Mouse (Mus musculus) spleen, embryonic (tissue): Measurements from ENCODE around the gene Panx1.

Experiments
- CTCF ChIA-PET: fragments of 350-600 bp; sonication (Branson Sonifier 250); formaldehyde crosslinking; loops from one replicate; lab custom pipeline; 2022; lab: Charles Lee

Panx1 gene

DNA sequence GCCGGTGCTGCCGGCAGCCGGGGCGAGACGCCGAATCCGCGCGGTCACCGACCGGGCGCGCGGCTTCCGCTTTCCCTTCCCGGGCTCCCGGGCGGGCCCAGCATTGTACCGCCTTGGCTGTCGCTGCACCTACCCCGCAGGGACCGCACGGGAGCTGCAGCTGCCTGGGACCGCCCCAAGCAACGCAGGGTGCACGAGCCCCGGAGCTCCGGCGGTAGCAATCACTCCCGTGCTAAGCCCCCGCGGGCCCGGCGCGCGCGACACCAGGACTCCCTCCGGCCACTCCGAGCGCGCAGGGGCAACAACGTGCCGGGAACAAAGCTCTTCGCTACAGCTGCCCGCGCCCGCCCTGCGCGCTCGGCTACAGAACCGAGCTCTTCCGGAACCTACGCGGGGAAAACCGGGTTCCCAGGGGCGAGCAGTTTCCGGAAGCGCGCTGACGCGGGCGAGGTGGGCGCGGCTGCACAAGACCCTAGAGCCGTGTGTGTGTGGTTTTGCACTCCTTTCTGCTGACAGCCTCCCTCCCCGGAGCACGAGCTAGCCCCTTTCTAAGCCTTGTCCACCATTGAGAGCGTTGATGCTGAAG is at the start of gene Panx1:
Gene Panx1, minus strand, starts transcription at position 395 of the 586 bp plus-strand sequence.
- CTCF ChIA-PET, result no interaction called here

DNA sequence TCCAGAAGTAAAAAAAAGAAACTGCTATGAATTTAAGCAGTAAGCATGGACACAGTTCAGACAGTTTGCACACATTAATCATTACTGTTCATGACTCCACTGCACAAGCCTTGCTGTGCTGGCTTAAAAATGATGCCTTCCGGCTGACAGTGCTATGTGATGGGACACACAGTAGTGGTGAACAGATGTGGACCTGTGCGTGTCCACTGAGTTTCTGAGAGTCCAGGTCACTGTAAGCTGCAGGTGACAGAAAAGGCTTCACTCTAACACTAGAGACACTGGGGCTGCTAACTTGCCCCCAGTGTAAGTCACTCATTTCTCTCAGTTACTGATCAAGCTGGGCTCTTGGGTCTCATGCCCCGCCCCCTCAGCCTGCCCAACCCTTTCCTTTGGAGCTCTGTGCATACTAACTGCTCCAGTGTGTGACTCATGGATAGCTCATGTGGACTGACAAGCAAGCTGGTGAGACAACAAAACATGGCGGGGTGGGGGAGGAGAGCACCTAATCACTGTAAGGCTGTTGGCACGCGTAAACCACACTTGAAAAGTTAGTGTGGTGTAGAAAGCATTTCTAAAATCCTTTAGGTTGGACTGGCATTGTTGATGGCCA is 23.5 kb upstream of the Panx1 start:
- CTCF ChIA-PET, result no interaction called here

DNA sequence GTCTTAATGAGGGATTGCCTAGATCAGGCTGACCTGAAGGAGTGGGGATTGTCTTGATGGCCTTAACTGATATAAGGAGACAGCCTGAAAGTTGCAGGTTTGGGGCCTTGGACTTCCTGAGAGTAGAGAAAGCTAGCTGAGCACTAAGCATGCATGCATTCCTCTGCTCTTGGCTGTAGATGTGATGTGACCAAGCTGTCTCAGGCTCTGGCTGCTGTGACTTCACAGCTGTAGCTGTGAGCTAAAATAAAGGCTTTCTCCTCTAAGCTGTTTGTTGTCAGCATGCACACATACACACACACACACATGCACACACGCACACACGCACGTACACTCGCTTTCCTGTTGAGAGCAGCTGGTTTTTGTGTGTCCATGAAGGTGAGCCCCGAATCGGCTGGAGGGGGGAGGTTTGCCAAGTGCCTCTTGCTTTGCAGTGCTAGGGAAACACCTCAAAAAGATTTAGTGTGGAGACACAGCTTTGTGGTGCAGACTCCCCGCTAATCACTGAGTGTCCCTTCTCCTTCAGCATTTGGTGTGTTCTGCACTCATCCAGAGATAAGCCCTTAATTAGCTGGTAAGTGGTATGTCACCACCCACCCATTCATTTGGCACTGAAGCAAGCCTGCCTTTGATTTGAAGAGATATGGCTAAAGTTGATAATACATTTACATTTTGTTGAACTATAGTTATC is 22.9 kb upstream of the Panx1 start:
- CTCF ChIA-PET, result no interaction called here

DNA sequence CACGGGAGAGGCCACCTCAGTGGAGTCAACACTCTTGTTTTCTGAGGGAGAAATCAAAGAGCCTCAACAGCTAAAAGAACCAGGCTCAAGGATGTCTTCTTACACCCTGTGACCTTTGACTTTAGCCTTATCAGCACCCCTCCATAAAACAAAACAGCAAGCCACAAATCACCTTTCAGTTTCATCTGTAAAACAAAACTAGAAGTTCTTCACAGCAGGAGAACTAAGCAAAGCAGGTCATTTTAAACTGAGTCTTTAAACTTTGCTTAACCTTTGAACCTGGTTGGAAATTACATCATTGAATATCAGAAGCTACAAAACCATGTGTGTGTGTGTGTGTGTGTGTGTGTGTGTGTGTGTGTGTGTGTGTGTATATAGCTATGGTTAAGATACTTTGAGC is 18.9 kb upstream of the Panx1 start:
- CTCF ChIA-PET, result no interaction called here

DNA sequence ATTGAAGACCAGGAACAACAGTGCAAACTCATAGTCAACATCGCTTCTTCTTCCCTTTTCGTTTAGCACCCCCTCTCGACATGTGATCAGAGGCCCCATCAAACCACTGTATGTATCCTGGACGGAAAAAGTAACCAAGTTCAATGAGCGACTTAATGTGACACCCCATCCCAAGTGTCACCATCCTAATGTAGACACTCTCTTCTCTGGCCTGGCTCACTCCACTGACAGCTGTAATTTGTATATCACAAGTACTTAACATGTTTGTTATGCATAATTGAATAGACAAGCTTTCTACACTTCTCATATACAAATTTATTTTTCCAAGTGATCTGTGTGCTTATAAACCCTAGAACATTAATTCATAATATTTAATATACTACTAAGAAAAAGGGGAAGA is 15.6 kb upstream of the Panx1 start:
- CTCF ChIA-PET, result interaction anchor here (0.6 kb wide), 1 partner anchor 246 kb away, joined by 3 read pairs; no protein-coding TSS in a partner anchor

DNA sequence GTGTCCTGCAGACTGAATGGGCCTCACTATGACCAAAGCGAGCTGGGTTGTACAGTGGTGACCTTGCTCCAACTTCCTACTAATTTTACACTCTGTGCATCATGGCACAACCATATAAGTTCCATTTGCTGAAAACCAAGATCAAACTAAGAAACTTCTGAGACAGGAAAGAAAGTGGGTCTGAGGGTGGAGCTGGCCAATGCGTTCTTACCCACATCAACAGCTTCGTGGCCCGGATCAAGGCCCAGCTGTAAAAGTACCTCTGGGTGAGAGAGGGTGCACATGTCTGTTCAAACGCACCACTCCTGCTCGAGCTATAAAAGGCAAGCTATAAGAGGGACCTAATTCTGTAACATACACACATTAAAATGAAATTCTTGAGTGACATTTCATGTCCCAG is 14.7 kb upstream of the Panx1 start:
- CTCF ChIA-PET, result no interaction called here

DNA sequence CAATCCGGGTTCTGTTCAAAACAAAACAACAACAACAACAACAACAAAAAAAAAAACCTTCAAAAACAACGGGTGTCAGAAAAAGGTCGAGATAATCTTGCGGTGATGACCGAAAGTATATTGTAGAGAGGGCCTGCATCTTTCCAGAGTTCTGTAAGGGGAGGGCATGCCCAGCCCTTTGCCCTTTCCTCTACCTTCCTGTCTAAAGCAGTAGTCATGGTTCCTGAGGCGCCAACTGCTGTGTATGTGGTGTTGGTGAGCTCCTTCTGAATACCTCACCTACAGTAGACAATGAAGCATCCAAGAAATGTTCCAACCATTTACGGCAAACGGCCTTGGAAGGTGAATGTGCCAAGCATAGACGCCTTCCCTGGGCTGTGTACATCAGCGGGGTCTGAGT is 462 bp upstream of the Panx1 start:
- CTCF ChIA-PET, result no interaction called here

GRCm38 (mm10) chr9:15044391-15045083 is 741 bp downstream of the Panx1 start:
- CTCF ChIA-PET, result interaction anchor here (1.0 to 1.1 kb wide), 2 partner anchors 10 to 22 kb away, joined by 3 to 4 read pairs; no protein-coding TSS in a partner anchor

DNA sequence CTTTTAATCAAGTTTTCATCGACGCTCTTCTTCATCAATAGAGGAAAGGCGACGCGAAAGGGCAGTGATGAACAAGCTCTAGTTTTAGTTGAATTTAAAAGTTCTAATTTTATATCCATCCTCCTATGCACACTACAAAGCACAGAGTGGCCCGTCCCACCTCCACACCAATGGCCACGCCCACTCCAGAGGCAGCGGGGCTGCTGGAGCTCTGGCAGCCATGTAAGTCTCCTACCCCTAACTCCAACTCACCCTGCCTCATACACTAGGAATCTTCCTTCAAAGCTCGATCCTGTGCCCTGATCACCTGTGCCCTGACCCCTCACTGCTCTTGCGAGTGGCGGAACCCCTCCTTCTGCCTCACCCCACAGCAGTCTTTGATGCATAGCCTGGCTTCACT is 3.7 kb downstream of the Panx1 start:
- CTCF ChIA-PET, result no interaction called here

DNA sequence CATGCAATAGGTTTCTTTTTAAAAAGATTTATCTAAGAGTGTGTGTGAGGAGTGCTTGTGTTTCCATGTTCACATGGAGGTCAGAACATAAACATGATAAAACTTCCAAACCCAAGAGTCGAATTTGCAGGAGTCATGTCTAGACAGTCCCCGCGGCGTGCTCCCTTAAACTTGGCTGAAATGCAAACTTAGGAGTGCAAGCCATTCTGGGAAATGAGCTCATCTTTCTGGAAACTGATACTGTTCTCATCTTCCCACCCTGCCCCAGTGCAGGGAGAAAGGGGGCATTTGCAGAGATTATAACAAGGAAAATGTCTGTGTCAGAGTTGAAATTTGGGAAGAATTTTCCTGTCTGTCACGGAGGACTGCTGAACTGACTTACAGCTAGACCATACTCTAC is 5.4 kb downstream of the Panx1 start:
- CTCF ChIA-PET, result interaction anchor here (0.7 kb wide), 1 partner anchor 334 kb away, joined by 3 read pairs; no protein-coding TSS in a partner anchor

- CTCF ChIA-PET, result interaction anchor here (0.6 kb wide), 1 partner anchor 26 kb away, joined by 5 read pairs; no protein-coding TSS in a partner anchor
These were observed 7.6 kb downstream of the Panx1 start for GRCm38 (mm10) chr9:15037704-15038103.

- CTCF ChIA-PET, result interaction anchor here (0.6 kb wide), 1 partner anchor 26 kb away, joined by 5 read pairs; no protein-coding TSS in a partner anchor
These were observed 8.0 kb downstream of the Panx1 start for GRCm38 (mm10) chr9:15037237-15037636.

GRCm38 (mm10) chr9:15036807-15037206 is 8.5 kb downstream of the Panx1 start:
- CTCF ChIA-PET, result interaction anchor here (0.6 kb wide), 1 partner anchor 74 kb away, joined by 6 read pairs; no protein-coding TSS in a partner anchor

GRCm38 (mm10) chr9:15036405-15036804 is 8.9 kb downstream of the Panx1 start:
- CTCF ChIA-PET, result interaction anchor here (0.6 kb wide), 1 partner anchor 75 kb away, joined by 6 read pairs; no protein-coding TSS in a partner anchor

DNA sequence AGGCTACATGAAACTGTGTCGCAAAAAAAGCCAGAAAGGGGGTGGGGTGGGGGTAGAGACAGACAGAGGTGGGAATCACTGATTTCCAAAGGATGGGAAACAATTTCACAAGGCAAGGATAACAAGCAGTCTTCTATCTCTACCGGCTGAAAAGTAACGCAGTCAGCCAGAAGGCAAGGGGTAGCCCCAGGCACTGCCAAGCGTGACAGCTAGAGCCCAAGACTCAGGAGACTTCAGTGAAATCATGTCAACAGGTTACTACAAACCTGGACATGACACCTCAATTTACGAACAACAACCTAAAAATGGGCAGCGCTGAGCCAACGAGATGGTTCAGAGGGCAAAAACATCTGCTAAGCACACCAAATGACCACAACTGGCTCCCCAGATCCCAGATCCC is 9.3 kb downstream of the Panx1 start:
- CTCF ChIA-PET, result no interaction called here

DNA sequence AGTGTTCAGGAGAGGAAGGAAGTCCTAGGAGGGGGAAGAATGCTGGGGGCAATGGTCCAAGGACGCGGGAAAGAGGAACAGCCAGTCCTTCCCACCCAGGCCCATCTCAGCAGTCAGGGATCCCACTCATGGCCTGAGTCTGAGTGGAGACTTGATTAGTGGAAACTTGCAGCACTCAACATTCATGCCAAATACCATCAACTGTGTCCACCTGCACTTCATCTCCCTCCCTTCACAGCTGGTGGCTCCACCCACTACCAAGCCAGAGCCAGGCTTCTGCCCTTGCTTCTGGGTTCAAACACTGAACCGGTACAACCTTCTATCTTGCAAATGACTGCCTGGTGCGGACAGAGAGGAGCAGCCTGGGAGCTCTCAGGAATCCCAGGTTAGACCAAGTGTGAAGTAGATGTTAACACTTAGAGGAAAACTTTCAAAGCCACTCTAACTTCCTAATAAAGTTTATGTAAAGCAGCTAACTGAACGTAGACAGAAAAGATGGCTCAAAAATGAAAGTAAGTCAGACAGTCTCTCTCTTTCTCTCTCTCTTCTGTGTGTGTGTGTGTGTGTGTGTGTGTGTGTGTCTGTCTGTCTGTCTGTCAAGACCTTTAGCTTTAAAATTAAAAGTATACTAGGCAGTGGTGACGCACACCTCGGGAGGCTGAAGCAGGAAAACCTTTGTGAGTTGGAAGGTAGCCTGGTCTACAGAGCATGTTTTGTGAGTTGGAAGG is 10.6 kb downstream of the Panx1 start:
- CTCF ChIA-PET, result interaction anchor here (1.0 kb wide), 1 partner anchor 9 kb away, joined by 4 read pairs; no protein-coding TSS in a partner anchor

DNA sequence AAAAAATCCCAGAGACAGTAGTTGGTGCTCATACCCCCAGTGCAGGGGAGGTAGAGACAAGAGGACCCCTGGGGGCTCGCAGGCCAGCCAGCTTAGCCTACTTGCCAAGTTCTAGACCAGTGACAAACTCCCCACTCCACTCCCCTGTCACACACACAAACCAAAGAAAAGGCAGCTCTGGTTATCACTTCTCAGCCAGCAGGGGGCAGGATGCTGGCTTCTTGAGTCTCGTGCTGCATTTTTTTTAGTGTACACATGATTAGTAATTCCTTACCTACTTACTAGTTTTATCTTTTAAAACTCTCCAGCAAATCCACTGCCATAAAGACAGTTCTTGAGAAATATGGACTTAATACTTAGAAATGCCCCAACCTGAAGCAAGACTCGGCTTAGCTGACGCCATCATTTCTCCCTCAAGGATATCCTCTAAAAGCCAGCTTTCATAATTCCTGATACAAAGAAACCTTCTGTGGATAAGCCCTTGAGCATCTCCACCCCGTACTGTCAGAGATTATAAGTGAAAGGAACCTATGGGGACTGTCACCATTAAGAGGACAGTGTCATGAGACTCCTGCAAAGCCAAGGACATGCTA is 11.6 kb downstream of the Panx1 start:
- CTCF ChIA-PET, result interaction anchor here (0.5 to 1.0 kb wide), 2 partner anchors 10 to 246 kb away, joined by 4 read pairs; no protein-coding TSS in a partner anchor

GRCm38 (mm10) chr9:15032797-15033196 is 12.5 kb downstream of the Panx1 start:
- CTCF ChIA-PET, result interaction anchor here (0.6 kb wide), 1 partner anchor 63 kb away, joined by 3 read pairs; no protein-coding TSS in a partner anchor

DNA sequence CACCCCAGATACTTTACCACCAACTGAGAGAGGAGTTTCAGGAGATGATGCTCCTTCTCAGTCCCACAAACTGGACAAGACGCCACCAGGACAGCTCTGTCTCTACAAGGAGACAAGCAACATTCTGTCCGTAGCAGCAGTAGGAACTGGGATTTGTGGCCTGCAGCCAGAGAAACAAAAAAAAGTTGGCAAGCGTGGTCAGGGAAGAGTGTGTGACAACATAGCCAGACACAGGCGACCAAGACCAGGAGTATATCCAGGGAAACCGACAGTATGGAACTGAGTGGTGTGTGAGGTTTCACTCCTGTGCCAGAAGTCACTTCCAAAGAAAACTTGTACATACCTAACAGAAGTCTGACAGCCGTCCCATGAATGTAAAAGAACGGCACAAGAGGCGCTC is 14.5 kb downstream of the Panx1 start:
- CTCF ChIA-PET, result no interaction called here

GRCm38 (mm10) chr9:15029025-15029727 is 16.1 kb downstream of the Panx1 start:
- CTCF ChIA-PET, result interaction anchor here (0.6 kb wide), 2 partner anchors 148 to 176 kb away, joined by 3 read pairs; no protein-coding TSS in a partner anchor
